Mouse (Mus musculus): Measurements from ENCODE around the gene Wnt10a.
"Not testable (repeated sequence)": the region's sequence is repeated elsewhere in the genome, so short reads cannot be mapped to it uniquely, and the experiment has no call there.

Gene Wnt10a

DNA sequence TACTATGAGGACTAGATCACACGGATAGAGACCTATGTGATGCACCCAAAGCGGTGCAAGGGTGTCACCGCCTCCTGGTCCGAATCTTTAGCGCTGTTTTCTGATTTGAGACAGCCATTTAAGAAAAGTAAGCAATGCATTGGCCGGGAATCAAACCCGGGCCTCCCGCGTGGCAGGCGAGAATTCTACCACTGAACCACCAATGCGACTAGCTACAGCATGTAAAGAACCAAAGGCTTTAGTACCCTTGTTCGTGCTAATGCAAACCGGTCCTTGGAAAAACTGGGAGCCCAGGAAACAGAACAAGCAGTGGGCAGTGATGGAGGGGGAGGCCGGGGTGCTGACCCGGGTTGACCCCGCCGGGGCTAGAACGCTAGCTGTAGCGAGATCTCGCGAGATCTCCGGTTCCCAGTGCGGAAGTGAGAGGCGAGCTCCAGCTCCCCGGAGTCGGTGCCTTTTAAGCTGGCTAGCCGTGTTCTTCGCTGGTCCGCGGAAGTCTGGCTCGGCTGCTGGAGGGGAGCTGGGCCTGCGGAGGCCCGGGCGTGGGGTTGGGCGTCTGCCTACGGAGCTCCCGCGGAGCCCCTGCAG, 25.4 kb downstream of the Wnt10a start:
- peak; percentile 93 for DNase-seq (ENCODE audit: low read depth)

GRCm38 (mm10) chr1:74817219-74817618, 25.9 kb downstream of the Wnt10a start:
- DNase-seq (ENCODE audit: low read depth), result no peak

GRCm38 (mm10) chr1:74818509-74818908, 27.2 kb downstream of the Wnt10a start:
- DNase-seq (ENCODE audit: low read depth), result no peak

DNA sequence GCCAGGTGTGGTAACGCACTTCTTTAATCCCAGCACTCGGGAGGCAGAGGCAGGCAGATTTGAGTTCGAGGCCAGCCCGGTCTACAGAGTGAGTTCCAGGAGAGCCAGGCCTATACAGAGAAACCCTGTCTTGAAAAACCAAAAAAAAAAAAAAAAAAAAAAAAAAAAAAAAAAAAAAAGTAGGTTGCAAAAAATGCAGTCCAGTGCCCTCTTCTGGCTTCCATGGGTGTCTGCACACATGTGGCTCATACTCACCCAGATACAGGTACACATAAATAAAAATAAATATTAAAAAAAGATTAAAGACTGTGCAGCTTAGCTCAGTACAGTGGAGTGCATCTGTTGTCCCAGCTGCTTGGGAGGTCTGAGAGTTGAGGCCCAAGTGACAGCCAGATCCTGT, 32.3 kb downstream of the Wnt10a start:
- DNase-seq (ENCODE audit: low read depth), result not testable (repeated sequence)

- no peak for DNase-seq (ENCODE audit: low read depth)
Measured at GRCm38 (mm10) chr1:74824518-74825302, 33.4 kb downstream of the Wnt10a start.

GRCm38 (mm10) chr1:74830061-74830460, 38.7 kb downstream of the Wnt10a start:
- no peak for DNase-seq (ENCODE audit: low read depth)

GRCm38 (mm10) chr1:74833255-74833654, 41.9 kb downstream of the Wnt10a start:
- no peak for DNase-seq (ENCODE audit: low read depth)

DNA sequence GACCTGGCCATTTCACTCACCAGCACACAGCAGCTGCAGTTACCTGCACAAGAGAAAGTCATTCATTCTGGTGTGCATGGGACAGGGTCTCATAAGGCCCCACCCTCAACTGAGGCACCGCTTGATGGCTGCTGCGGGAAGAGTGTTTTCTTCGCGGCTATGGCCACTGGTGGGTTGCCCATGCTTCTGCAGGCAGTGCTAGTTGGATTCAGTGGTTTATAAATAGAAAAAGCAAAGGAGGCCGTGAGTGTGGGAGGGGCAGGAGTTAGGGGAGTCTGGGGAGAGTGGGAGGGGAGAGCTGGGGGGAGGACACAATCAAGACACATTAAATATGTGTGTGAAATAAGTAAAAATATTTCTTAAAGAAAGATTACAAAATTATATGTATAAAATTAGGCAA, 51.8 kb downstream of the Wnt10a start:
- DNase-seq (ENCODE audit: low read depth), result no peak

GRCm38 (mm10) chr1:74846341-74846740, 55.0 kb downstream of the Wnt10a start:
- DNase-seq (ENCODE audit: low read depth), result no peak

GRCm38 (mm10) chr1:74848946-74849345, 57.6 kb downstream of the Wnt10a start:
- DNase-seq (ENCODE audit: low read depth), result no peak

DNA sequence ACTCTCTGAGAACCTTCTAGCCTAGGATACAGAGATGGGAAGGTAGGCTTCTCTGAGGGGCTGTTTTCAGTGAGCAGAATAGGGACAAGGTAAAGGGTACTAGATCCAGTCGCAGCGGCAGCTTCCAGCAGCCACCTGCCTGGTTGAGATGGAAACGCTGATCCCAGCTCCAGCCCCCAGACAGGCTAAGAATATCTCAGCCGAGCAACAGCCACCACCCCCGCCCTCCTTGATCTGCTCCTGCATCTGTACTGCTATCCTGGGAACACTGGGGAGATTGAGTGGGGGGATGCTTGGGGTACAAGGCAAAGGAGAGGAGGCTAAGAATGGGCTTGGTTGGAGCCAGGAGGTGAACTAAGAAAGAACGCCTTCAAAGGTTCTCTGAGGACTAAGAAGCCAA, 58.9 kb downstream of the Wnt10a start:
- DNase-seq (ENCODE audit: low read depth), result no peak

DNA sequence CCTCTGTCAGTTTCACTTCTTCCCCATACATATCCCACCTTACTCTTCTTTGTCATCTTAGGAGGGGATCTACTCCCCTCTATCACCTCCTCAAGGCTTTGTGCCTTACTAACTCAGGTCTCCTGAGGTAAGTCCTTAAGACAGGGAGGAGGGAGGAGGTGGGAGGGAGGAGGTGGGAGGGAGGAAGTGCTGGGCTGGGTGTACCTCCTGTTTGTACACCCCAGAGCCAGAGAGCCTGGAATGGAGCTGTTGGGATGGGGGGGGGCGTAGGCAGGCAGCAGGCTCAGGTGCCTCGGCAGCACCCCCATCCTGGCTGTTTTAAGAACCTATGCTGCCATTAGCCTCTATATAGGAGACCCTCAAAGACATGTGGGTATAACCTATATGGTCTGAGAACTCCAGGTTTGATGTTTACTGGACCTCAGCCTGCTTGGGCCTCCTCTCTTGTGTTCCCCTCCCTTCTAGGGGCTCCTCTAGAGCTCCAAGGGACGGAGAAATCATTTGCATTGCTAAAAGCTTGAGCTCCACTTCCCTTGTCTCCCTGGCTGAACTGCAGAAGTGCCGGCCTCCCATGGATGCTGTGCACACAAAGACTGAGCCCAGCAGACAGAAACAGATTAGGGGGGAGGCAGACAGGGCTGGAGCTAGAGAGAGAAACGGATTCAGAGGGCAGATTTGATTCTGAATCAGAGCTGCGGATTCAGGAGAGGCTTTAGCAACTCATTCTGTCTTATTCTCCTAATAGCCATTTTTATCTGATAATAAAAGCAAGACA, 59.9 kb downstream of the Wnt10a start:
- no peak for DNase-seq (ENCODE audit: low read depth)

All from NIH3T3 (cell line).